Mouse (Mus musculus) kidney, postnatal 25 days (tissue): ENCODE measurements around the gene Adam1a.
A peak's percentile ranks its signal among the peaks of the same experiment; 100 is the strongest.

Source experiments
- DNase-seq, 2 experiments: peaks; one replicate each; pipeline ENCODE4 v3.0.0; 2021; ENCODE audit warnings: mixed read lengths in 2 of 2

Gene Adam1a

DNA sequence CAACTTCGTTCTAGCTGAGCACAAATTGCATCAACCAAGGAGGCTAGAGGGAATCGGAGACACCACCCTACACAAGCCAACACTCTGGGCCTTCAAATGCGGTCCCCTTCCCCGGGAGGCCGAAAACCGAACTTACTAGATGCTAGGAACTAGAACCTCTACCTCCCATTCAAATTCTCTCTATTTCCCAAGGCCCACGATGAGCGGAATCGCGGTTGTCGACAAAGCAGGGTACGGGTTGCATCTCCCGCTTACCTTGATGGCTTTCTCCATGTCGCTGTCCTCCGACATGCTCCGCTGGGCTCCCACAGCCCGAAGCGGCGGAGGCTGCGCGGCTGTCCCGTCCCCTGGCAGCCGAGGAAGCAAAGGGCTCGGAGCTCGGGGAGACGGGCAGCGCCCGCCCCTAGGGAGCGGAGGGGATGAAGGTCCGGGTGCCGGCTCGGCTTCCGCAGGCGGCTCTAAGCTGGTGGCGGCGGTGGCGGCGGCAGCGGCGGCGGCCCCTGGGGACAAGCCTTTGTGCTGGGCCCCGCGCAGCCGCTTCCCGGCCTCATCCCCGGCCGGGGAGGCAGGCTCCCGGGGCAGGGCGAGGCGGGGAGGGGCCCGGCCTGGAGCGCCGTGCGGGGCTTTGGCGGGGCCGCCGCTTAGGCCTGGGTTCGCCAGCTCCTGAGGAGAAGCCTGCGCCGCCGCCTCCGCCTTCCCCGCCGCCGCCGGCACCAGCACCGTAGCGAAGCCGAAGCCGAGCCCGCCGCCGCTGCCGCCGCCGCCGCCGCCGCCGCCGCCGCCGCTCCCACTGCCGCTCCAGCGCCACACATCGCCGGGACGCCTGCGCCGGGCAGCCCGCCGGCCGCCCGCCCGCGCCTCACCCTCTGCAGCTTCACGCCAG, at the start of gene Adam1a, which contains the start of gene Gm42878:
Gene Adam1a (minus strand): TSS at position 573 of the 883 bp plus-strand sequence.
Gene Gm42878 (minus strand): TSS at position 573 of the 883 bp plus-strand sequence.
- peak in 1 of 2 experiments; percentile 70 for DNase-seq

GRCm38 (mm10) chr5:121594714-121595313, 49.5 kb upstream of the Adam1a start:
- no peak for DNase-seq

- DNase-seq: peak; percentile 94 to 97
These were observed 48.4 kb upstream of the Adam1a start, which contains the start of gene Aldh2 for GRCm38 (mm10) chr5:121593451-121594401. Gene Aldh2 (minus strand): TSS chr5:121593824.

- DNase-seq: no peak
These were observed 47.6 kb upstream of the Adam1a start for GRCm38 (mm10) chr5:121592816-121593407.

DNA sequence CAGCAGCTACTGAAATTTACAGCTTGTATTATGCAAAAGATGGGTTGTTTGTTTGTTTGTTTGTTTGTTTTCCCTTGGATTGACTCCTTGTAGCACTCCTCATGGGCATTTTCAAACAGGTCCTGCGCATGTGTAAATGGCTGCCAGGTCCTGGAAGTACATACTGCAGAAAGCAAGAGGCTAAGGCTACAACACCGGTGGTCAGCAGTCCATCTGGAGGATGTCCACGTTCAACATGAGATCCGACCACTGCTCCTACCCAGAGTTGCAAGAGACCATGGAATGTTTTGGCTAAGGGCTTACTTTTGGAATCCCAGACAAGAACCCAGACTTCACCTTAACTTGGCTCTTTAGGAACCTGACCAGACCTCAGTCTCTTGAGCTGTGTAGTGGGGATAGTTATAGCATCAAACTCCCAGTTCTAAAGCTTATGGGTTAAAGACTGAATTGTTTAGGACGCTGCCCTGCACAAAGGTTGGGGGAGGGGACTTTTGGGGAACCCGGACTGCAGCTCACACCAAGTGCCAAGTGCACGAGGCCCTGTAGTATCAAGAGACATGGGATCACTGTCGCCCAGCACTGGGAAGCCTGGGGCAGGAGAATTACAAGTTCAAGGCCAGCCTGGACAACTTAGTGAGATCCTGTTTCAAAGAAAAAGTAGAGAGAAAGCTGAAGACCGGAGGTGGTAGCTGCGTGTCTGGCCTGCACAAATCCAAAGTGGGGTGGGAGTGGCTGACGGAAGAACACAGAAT, 47.0 kb upstream of the Adam1a start:
- no peak for DNase-seq

DNA sequence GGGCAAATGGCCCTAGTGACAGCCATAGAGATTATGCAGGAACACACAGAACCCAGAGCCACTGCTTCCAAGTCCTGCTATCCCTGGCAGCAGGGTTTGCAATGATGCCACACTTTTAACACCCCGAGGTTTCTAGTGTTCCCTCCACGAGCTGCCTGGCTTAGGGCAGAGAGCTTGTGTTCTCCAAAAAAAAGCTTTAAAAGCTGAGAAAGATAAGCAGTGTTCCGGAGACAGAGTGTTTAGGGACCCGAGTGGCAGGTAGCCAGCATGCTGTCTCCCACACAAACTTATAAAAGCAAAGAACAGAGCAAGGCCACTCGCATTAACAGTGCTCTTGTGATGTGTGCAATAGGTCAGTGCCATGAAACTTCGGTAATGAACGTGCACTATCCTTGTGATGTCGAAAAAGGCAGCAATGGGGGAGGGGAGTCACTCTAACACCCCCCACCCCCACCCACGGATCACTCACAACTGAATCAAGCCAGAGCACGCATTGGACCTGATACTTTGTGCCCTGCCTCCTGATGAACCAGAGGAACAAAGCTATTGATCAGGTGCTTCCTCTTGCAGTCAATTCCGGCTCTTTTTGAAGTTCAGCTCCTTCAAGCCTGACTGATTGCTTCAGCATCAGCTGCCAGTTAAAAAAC, 46.3 kb upstream of the Adam1a start:
- no peak for DNase-seq

DNA sequence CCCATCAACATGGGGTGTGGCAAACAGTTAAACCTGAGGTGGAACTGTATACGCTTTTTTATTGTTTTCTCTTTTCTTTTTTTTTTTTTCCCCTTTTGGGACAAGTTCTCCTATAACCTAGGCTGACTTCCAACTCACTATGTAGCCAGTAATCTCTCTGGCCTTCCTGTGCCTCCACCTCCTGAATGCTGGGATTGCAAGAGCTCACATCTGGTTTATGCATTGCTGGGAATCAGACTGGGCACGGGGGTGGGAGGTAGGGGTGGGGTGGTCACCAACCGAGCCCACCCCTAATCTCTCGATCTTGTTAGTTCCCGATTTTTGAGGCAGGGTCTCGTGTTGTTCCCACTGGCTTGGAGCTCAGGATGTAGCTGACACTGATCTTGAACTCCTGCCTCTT, 44.6 kb upstream of the Adam1a start:
- no peak for DNase-seq

DNA sequence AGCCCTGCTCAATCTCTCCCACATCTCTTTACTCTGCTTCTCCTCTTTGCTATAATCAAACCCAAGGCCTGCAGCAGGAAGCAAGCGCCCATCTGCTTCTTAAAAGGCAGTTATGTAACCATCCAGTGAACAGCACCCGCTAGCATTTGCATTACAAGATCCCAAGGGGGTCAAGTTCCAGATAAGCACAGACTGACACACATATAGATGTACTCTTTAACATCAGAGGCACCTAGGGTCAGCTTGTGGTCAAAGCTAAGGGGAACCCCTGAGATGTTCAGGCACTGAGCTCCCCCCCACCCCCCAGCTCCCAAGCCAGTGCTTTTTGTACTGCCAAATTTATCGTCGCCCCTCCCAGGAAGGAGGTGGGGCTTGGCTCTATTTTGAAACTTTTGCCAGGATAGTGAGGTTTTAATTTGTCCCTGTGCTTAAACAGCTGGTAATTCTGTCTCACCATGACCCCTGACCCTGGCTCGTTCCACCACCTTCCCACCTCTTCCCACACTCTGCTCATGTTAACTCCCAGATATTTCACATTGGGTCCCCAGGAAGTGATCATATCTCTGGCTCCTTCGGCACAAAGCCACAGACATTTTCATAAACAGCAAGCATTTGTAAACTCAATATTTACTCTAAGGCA, 41.2 kb upstream of the Adam1a start:
- DNase-seq: peak; percentile 43 to 69

- DNase-seq: no peak
These were observed 40.4 kb upstream of the Adam1a start for GRCm38 (mm10) chr5:121585699-121586098.

- DNase-seq: no peak
These were observed 39.7 kb upstream of the Adam1a start for GRCm38 (mm10) chr5:121585005-121585404.

DNA sequence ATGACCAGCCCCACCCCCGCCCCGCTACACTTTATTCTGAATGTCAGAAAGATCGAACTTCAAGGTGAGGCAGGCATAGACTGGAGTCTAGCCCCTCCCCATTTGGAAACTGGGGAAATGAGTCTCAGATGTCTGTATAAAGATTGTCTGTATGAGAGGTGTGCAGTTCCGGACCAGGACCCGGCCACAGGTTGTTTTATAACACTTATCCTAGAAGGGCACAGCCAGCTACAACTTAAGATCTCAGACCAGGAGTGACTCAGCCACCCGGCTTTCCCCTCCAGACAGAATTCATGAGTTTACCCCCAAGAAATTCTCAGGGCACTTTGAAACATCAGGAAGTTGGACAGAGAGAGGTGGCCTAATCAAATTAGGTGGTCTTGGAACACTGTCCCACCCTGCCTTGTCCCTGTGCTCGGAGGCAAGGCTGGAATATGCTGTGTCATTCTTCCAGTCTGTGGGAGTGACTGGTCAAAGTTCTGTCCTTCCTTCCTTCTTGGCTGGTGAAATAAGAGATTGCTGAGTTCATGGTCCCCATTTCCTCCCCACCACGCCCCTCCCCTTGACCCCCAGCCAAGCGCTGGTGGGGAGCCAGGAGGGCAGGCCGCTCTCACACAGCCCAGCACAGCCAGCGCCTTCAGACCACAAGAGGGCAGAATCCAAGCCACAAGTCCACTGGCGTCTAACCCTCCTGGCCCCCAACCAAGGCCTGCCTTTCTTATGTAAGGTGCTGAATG, 38.7 kb upstream of the Adam1a start:
- peak; percentile 98 to 99 for DNase-seq

GRCm38 (mm10) chr5:121581945-121582344, 36.7 kb upstream of the Adam1a start:
- no peak for DNase-seq

GRCm38 (mm10) chr5:121576927-121577488, 31.7 kb upstream of the Adam1a start:
- DNase-seq: no peak

DNA sequence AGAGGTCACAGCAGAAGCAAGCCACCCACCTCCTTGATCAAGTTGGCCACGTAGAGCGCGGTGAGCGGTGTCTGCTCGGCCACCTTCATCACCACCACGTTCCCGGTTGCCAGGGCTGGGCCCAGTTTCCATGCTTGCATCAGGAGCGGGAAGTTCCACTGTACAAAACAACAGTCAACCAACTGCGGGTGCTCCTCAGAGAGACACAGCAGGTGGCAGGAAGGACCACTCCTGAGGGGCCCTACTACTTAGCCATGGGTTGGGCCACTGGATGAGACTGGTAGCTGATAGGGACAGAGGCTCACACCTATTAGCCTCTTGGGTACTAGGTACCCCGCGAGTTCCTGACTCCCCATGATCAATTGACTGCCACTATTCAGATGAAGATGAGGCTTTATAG, 30.6 kb upstream of the Adam1a start:
- no peak for DNase-seq

- DNase-seq: no peak
These were observed 28.9 kb upstream of the Adam1a start for GRCm38 (mm10) chr5:121574145-121574544.

- DNase-seq: no peak
These were observed 25.5 kb upstream of the Adam1a start for GRCm38 (mm10) chr5:121570787-121571186.

DNA sequence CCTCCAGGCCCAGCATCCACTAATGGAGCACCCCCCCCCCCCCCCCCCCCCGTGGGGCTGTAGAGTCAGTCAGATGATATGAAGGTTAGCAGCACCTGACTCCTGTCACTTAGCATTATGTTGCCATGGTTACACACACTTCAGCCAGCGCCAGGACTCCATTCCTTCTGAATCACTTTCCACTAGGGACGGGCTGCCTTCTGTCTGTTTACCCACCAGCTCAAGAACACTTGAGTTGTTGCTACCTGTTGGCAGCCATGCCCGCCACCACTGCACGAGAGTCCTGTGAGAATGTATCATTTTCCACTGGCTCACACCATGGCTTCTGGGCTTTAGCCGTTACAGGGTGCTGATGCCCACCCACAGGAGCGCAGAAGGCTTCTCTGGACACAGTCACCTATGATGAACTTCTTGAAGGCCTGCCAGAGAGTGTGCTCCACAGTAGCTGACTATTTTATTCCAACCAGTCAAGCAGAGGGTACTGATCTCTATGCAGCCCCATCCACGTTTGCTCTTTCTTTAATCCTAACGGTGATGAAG, 24.7 kb upstream of the Adam1a start:
- DNase-seq: no peak

DNA sequence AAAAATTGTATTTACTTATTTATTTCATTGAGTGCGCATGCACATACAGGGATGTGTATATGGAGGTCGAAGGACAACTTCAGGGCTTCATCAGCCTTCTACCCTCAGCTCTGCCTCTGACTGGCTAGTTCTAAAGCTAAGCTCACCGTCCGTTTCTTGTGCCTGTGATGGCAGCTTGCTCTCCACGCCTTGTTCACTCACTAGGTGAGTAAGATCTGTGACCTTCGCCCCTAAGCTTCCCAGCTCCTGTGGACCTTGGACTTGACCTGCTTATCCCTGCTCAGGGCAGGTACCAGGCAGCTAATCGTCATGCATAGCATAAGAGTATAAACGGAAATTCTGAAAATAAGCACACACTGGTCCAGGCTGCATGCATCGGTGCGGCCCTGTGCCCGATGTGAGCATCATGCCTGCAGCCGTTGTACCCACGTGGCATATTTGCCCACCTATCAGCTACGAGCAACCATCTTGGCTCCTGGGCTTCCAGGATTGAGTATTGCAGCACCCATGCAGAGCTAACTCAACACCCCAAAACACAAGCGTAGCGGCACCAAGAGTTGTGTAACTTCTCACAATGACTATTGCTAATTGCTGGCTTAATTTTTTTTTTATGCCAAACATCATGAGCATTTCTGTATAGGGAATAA, 20.9 kb upstream of the Adam1a start:
- DNase-seq: peak; percentile 72 to 87

GRCm38 (mm10) chr5:121564468-121564895, 19.2 kb upstream of the Adam1a start:
- DNase-seq: peak; percentile 90 to 95
